Mouse (Mus musculus) embryonic fibroblast, embryonic 13.5 days (primary cell): ENCODE measurements around the gene Zfp85.

Experiments
- CTCF ChIP-seq: IDR thresholded peaks from 2 replicates; pipeline ENCODE4 v1.5.1; 2011; ENCODE audit warnings: mild to moderate bottlenecking, control low read depth, low read length, moderate library complexity, borderline replicate concordance; ENCODE audit not compliant: insufficient read depth
- POLR2A ChIP-seq: IDR thresholded peaks from 2 replicates; pipeline ENCODE4 v1.6.1; 2011; ENCODE audit warnings: low read depth, mild to moderate bottlenecking, control low read depth, low read length, moderate library complexity

DNA sequence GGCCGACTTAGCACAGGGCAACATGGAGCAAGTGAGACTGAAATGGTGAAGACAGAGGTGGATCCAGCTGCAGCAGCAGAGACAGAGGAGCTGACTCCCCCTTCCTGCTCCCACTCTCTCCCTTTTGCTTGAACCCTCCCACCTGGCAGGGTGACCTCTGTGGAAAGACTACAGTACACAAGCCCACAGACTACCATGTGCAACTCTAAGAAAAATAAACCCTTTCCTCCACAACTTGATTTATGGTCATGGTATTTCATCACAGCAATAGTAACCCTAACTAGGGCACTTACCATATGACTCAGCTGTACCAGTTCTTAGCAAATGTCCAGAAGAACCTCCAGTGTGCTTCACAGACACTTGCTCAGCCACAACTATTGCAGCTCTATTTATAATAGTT, 4.9 kb upstream of the Zfp85 start:
- no peak for TF ChIP-seq POLR2A
- no peak for TF ChIP-seq CTCF
